Mouse (Mus musculus) erythroid progenitor cell, adult 5-6 weeks (primary cell): Measurements from ENCODE around the gene Bola3. TPM values are rescaled to one million over a fixed set of nuclear protein-coding genes. Genes with fewer than 3 reads are reported as not detected.

Experiments
- ATAC-seq: replicated peaks from 2 replicates; pipeline ENCODE4 v1.8.0; 2016; ENCODE audit warnings: moderate number of reproducible peaks, mild to moderate bottlenecking, moderate TSS enrichment, inconsistent platforms; ENCODE audit not compliant: poor library complexity, low FRiP score, severe bottlenecking
- total RNA-seq, 2 experiments: library from RNA; stranded (forward) in 1 of 2; stranded (reverse) in 1 of 2; fragments of 150-400 nt in 1 of 2; fragments of 186-747, 209-891 nt in 1 of 2; gene quantifications; 2 replicates each; pipeline versions ENCODE4 v1.2.3 to v1.2.4; 2015 to 2017; ENCODE audit warnings: low replicate concordance in 2 of 2

Gene Bola3
- total RNA-seq (2015; ENCODE audit: low replicate concordance) (187 and 245 TPM in 2 replicates), total RNA-seq (2017; ENCODE audit: low replicate concordance) (109 and 149 TPM in 2 replicates)

- ATAC-seq, result peak; percentile 10
Measured at GRCm38 (mm10) chr6:83348873-83349272, at the start of gene Bola3. Bola3 (plus strand) TSS chr6:83349147.

- no peak for ATAC-seq
Measured at GRCm38 (mm10) chr6:83300447-83301229, 48.3 kb upstream of the Bola3 start.

GRCm38 (mm10) chr6:83301294-83301693 lies 47.7 kb upstream of the Bola3 start:
- ATAC-seq, result no peak

- no peak for ATAC-seq
Measured at GRCm38 (mm10) chr6:83302264-83302663, 46.7 kb upstream of the Bola3 start.

- ATAC-seq, result no peak
Measured at GRCm38 (mm10) chr6:83309017-83309416, 39.9 kb upstream of the Bola3 start.

- no peak for ATAC-seq
Measured at GRCm38 (mm10) chr6:83311206-83311605, 37.7 kb upstream of the Bola3 start.

- ATAC-seq, result no peak
Measured at GRCm38 (mm10) chr6:83312021-83312420, 36.9 kb upstream of the Bola3 start.

GRCm38 (mm10) chr6:83312514-83312913 lies 36.4 kb upstream of the Bola3 start:
- ATAC-seq, result no peak

- ATAC-seq, result no peak
Measured at GRCm38 (mm10) chr6:83315293-83315692, 33.7 kb upstream of the Bola3 start.

GRCm38 (mm10) chr6:83316022-83316421 lies 32.9 kb upstream of the Bola3 start:
- ATAC-seq, result 0 out of 2 replicates have a peak, but pooled peaks have one; percentile 32

- ATAC-seq, result peak; percentile 94
Measured at GRCm38 (mm10) chr6:83317108-83317741, 31.7 kb upstream of the Bola3 start.

GRCm38 (mm10) chr6:83321927-83322326 lies 27.0 kb upstream of the Bola3 start:
- ATAC-seq, result no peak

GRCm38 (mm10) chr6:83322794-83323193 lies 26.2 kb upstream of the Bola3 start:
- ATAC-seq, result no peak

- ATAC-seq, result no peak
Measured at GRCm38 (mm10) chr6:83323652-83324419, 25.1 kb upstream of the Bola3 start.

- ATAC-seq, result peak; percentile 94
Measured at GRCm38 (mm10) chr6:83325525-83326393, 23.2 kb upstream of the Bola3 start, which contains the start of the genes Mthfd2 and Mob1a. Mthfd2 (minus strand) TSS chr6:83325908. Mob1a (plus strand) TSS chr6:83326016.

- peak; percentile 37; the same call in 1 of the 2 replicates for ATAC-seq
Measured at GRCm38 (mm10) chr6:83326394-83326736, 22.6 kb upstream of the Bola3 start.

GRCm38 (mm10) chr6:83326761-83327160 lies 22.2 kb upstream of the Bola3 start:
- ATAC-seq, result peak; percentile 40; the same call in 1 of the 2 replicates

GRCm38 (mm10) chr6:83327591-83328190 lies 21.3 kb upstream of the Bola3 start:
- ATAC-seq, result no peak

GRCm38 (mm10) chr6:83341387-83341786 lies 7.6 kb upstream of the Bola3 start:
- ATAC-seq, result no peak
